Mouse (Mus musculus) stomach, embryonic 16.5 days (tissue): ENCODE measurements around the gene Hexb. TPM values are rescaled to one million over a fixed set of nuclear protein-coding genes. Genes with fewer than 3 reads are reported as not detected.
A peak's percentile ranks its signal among the peaks of the same experiment; 100 is the strongest.

Experiments
- ATAC-seq: fragments of 200-750 bp; cut with Nextera tagmentation; 2 replicates; pipeline ENCODE4 v1.8.0; 2017; ENCODE audit warnings: moderate number of reproducible peaks, moderate TSS enrichment; ENCODE audit not compliant: insufficient read depth, low FRiP score
- H3K27ac ChIP-seq: fragments of 300-500 bp; sonication (generic); 2 replicates; pipeline ENCODE4 v1.5.1; 2014; ENCODE audit warnings: low read length
- H3K27me3 ChIP-seq: fragments of 300-500 bp; sonication (generic); 2 replicates; pipeline ENCODE4 v1.6.1; 2014; ENCODE audit warnings: low read length, control low read depth, mixed read lengths; ENCODE audit not compliant: control insufficient read depth, insufficient read depth
- H3K36me3 ChIP-seq: fragments of 300-500 bp; sonication (generic); 2 replicates; pipeline ENCODE4 v1.6.1; 2014; ENCODE audit warnings: low read length; ENCODE audit not compliant: control insufficient read depth, insufficient read depth
- H3K4me1 ChIP-seq: fragments of 300-500 bp; sonication (generic); 2 replicates; pipeline ENCODE4 v1.6.1; 2014; ENCODE audit warnings: low read length, control low read depth, mixed read lengths; ENCODE audit not compliant: control insufficient read depth, insufficient read depth
- H3K4me2 ChIP-seq: fragments of 300-500 bp; sonication (generic); 2 replicates; pipeline ENCODE4 v1.6.1; 2014; ENCODE audit warnings: low read depth, low read length, mixed read lengths
- H3K4me3 ChIP-seq: fragments of 300-500 bp; sonication (generic); replicated peaks from 2 replicates; pipeline ENCODE4 v1.5.1; 2014; ENCODE audit warnings: mild to moderate bottlenecking, low read length
- H3K9ac ChIP-seq: fragments of 300-500 bp; sonication (generic); 2 replicates; pipeline ENCODE4 v1.6.1; 2014; ENCODE audit warnings: low read length
- H3K9me3 ChIP-seq: fragments of 300-500 bp; sonication (generic); replicated peaks from 2 replicates; pipeline ENCODE4 v1.6.1; 2016; ENCODE audit warnings: low read length, control low read depth; ENCODE audit not compliant: control insufficient read depth
- WGBS: fragments of 180-500 bp; shearing (Covaris S2); extraction: QIAGEN DNeasy Blood & Tissue Kit; methylation state at CpG from one replicate; pipeline ENCODE4 v1.1.7; 2014; 5-methylcytosine and 5-hydroxymethylcytosine counted together
- polyA plus RNA-seq: library from polyadenylated mRNA; unstranded; fragments of >200 nt; fragmentation: Nextera tagmentation; extraction: Ambion mirVana; gene quantifications from 2 replicates; pipeline ENCODE4 v1.2.1, GENCODE M21; 2015

Hexb gene
- polyA plus RNA-seq, 1 experiment from 2014 or later, result 53.1 TPM

DNA sequence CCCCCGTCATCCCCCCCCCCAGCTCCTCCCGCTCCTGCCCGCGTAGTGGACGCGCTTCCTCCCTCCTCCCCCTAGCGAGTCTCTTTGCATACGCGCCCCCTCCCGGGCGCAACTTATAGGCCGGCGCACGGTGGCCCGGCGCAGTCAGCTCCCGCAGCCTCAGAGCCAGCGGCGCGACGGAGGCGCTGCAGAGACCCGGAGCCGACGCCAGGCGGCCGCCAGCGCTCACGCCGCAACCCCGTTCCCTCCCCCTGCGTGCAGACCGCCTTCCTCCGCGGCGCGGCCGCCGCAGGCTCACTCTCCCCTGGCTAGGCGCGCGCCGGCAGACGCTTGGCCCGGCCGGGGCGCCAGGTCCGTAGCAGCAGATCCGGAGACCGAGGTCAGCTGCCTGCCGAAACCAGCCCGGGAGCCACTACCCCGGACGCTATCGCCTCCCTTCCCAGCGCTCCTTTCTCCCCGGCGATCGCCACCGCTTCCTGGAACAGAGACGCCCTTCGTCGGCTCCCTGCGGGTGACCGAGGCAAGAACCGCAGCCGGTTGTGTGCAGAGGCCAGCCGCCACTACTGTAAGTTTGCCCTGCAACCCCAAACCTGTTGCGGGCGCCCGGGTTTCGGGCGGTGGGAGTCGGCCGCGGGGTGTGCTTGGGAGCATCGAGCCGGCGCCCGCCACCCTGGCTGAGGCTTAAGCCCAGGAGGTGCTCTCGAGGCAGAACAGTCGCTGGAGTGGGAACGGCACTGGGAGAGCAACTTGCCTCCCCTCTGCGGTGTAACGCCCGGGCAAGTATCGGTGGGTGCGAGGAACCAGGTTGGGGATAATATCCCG, 43.0 kb upstream of the Hexb start, which contains the start of gene Enc1:
TSS of gene Enc1 (plus strand) at position 141 of the 822 bp plus-strand sequence.
- WGBS, result under 1% methylated on average over 79 of the region's 89 CpGs
- peak within 1 kb of the TSS; percentile 96 for H3K27ac ChIP-seq
- peak; percentile 90 for ATAC-seq
- H3K9me3 ChIP-seq, result no peaks in the 10 kb centered on the region
- peak within 1 kb of the TSS; percentile 95 for H3K9ac ChIP-seq
- peak within 1 kb of the TSS; percentile 77 for H3K4me2 ChIP-seq
- peak within 1 kb of the TSS; percentile 96 for H3K4me3 ChIP-seq
- H3K27me3 ChIP-seq, result no peaks in the 10 kb centered on the region
- peaks cover 10% of the 10 kb centered on the region; the same call in 1 of the 2 replicates for H3K36me3 ChIP-seq
- H3K4me1 ChIP-seq, result peaks cover 40% of the 10 kb centered on the region

DNA sequence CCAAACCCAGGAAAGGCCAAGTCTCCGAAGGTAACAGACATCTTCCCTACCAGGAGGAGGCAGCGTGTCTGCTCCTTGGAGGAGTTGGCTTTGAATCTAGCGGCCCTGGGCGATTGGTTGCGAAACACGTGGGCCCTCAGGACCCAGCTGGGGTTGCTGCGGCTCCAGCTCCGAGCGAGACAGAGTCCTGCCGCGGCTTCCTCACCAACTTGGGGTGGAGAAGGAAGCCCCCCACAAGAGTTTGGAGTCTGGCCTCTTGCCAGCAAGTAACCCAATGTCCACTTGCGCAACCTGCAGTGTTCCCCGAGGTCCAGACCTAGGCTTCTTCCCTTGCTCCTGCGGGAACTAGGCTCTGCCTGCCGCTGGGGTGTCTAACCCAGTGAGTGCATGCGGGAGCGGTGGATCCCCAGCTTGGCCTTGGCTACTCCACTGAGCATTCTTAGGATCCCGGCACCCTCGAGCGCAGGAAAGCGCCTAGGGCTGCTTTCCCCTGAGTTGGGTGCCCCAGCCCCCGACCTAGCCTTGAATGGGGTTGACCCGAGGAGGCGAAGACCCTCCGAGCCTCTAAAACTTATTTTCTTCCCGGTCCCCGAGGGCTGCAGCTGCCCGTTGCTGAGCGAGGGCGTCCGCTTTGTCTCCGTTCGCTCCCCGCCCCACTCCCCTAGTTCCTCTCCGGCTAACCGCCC, 42.3 kb upstream of the Hexb start:
- under 1% methylated on average over 35 of the region's 36 CpGs for WGBS
- Histone ChIP-seq H3K4me1 (peaks cover 38% of the 10 kb centered on the region), H3K27me3 (no peaks in the 10 kb centered on the region), H3K9ac (peak overlapping the region; percentile 77), H3K4me2 (peak overlapping the region; percentile 77), H3K9me3 (no peaks in the 10 kb centered on the region), H3K36me3 (peaks cover 3% of the 10 kb centered on the region; the same call in 1 of the 2 replicates), H3K27ac (peak overlapping the region; percentile 96), H3K4me3 (peak overlapping the region; percentile 96)
- peak; percentile 59 for ATAC-seq

- no peaks in the 10 kb centered on the region for H3K9me3 ChIP-seq
- peak overlapping the region; percentile 52 for H3K9ac ChIP-seq
- peaks cover 36% of the 10 kb centered on the region for H3K4me1 ChIP-seq
- peak overlapping the region; percentile 77 for H3K4me2 ChIP-seq
- WGBS, result 7% methylated on average over 23 of the region's 23 CpGs
- ATAC-seq, result no peak
- H3K36me3 ChIP-seq, result no peaks in the 10 kb centered on the region
- peak overlapping the region; percentile 14; the same call in 1 of the 2 replicates for H3K4me3 ChIP-seq
- H3K27me3 ChIP-seq, result no peaks in the 10 kb centered on the region
- peak overlapping the region; percentile 96 for H3K27ac ChIP-seq
Measured at GRCm38 (mm10) chr13:97239343-97240180, 41.4 kb upstream of the Hexb start.

DNA sequence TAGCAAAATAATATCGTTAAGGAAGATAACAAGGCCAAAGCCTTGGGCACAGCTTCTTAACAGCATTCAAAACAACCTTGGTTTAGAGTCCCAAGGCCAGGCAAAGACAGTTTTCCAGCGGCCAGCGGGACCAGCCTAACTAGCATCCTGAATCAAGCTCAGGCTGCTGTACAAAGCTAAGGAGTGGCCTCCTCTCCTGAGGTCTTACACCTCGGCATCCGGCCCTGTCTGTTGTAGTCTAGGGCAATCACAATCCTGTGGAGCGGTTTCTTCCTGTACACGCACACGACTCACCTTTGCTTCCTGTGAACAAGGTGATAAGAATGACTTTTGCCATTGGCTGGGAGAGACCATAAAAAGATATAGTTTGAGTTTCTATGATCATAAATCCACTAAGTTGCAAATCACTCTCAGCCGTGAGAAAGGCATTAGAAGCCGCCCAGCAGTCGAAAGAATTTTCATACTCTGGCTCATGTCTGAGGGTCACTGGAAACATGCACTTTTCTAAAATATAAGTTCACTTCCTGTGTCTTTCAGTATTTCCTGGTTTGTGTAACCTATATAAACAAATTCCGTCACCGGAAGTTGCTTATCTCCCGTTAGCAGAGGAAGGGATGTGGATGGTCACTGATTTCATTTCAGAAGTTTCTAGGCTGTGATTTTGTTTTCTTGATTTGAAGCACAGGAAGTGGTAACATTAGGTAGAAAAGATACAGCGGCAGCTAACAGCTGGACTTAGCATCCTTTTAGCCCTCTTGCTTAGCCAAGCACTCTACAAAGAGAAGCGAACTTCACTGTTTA, 40.2 kb upstream of the Hexb start:
- peak overlapping the region; percentile 96 for H3K27ac ChIP-seq
- peaks cover 24% of the 10 kb centered on the region for H3K4me1 ChIP-seq
- H3K36me3 ChIP-seq, result no peaks in the 10 kb centered on the region
- no peak overlapping the region for H3K4me2 ChIP-seq
- ATAC-seq, result no peak
- H3K27me3 ChIP-seq, result no peaks in the 10 kb centered on the region
- 47% methylated on average over 16 of the region's 16 CpGs for WGBS
- H3K4me3 ChIP-seq, result no peak overlapping the region
- no peak overlapping the region for H3K9ac ChIP-seq
- no peaks in the 10 kb centered on the region for H3K9me3 ChIP-seq

GRCm38 (mm10) chr13:97237700-97238099, 39.5 kb upstream of the Hexb start:
- WGBS, result 49% methylated on average over 3 of the region's 3 CpGs
- no peak overlapping the region for H3K4me2 ChIP-seq
- ATAC-seq, result no peak
- H3K27ac ChIP-seq, result peak overlapping the region; percentile 96; the same call in 1 of the 2 replicates
- H3K9ac ChIP-seq, result no peak overlapping the region
- H3K27me3 ChIP-seq, result no peaks in the 10 kb centered on the region
- no peaks in the 10 kb centered on the region for H3K36me3 ChIP-seq
- H3K9me3 ChIP-seq, result no peaks in the 10 kb centered on the region
- H3K4me3 ChIP-seq, result no peak overlapping the region
- H3K4me1 ChIP-seq, result peaks cover 17% of the 10 kb centered on the region

- no peak overlapping the region for H3K4me2 ChIP-seq
- 78% methylated on average over 6 of the region's 6 CpGs for WGBS
- H3K27ac ChIP-seq, result no peak overlapping the region
- H3K4me1 ChIP-seq, result peaks cover 14% of the 10 kb centered on the region; the same call in 1 of the 2 replicates
- no peak overlapping the region for H3K9ac ChIP-seq
- H3K27me3 ChIP-seq, result no peaks in the 10 kb centered on the region
- no peak for ATAC-seq
- H3K36me3 ChIP-seq, result no peaks in the 10 kb centered on the region
- no peaks in the 10 kb centered on the region for H3K9me3 ChIP-seq
- no peak overlapping the region for H3K4me3 ChIP-seq
Measured at GRCm38 (mm10) chr13:97235911-97236310, 37.8 kb upstream of the Hexb start.

GRCm38 (mm10) chr13:97234785-97235417, 36.7 kb upstream of the Hexb start:
- no peaks in the 10 kb centered on the region for H3K36me3 ChIP-seq
- no peaks in the 10 kb centered on the region for H3K27me3 ChIP-seq
- H3K4me2 ChIP-seq, result peak overlapping the region; percentile 61
- no peaks in the 10 kb centered on the region for H3K9me3 ChIP-seq
- H3K9ac ChIP-seq, result peak overlapping the region; percentile 59
- peak; percentile 69; the same call in 1 of the 2 replicates for ATAC-seq
- peak overlapping the region; percentile 37 for H3K4me3 ChIP-seq
- H3K4me1 ChIP-seq, result peaks cover 8% of the 10 kb centered on the region; the same call in 1 of the 2 replicates
- 15% methylated on average over 17 of the region's 17 CpGs for WGBS
- no peak overlapping the region for H3K27ac ChIP-seq

- H3K9me3 ChIP-seq, result no peaks in the 10 kb centered on the region
- H3K9ac ChIP-seq, result no peak overlapping the region
- no peak overlapping the region for H3K4me3 ChIP-seq
- H3K27me3 ChIP-seq, result no peaks in the 10 kb centered on the region
- H3K27ac ChIP-seq, result no peak overlapping the region
- ATAC-seq, result no peak
- 64% methylated on average over 2 of the region's 2 CpGs for WGBS
- no peak overlapping the region for H3K4me2 ChIP-seq
- no peaks in the 10 kb centered on the region for H3K36me3 ChIP-seq
- H3K4me1 ChIP-seq, result no peaks in the 10 kb centered on the region
Measured at GRCm38 (mm10) chr13:97233092-97233491, 34.9 kb upstream of the Hexb start.
